Mouse (Mus musculus): Measurements from ENCODE around the gene Gm49366.

DNA sequence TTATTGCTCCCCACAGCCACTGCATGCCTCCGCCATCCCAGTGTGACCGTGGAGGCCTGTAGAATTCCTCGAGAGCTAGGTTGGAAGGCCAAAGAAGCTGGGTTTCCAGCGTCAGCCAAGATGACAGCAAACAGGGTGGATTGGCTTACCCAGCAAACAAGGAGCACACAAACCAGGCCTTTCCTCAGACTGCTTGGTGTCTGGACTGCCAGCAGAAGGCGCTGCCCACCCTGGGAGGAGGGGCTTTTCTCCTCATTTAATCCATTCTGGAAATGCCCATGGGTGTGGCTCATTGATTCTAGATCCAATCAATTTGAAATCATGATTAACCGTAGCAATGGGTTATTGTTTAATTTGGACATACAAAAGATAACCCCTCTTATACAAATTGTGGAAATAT is 25.6 kb upstream of the Gm49366 start:
- no peak for TF ChIP-seq CTCF (IDR thresholded peaks at IDR 0.05; ENCODE audit: control insufficient read depth, insufficient read depth, insufficient replicate concordance, low read depth, low read length)
- no peak for TF ChIP-seq POLR2A (IDR thresholded peaks at IDR 0.05; ENCODE audit: control insufficient read depth, low read depth, low read length)
